Mouse (Mus musculus) CH12.LX (cell line): ENCODE data around the gene Gm20388. TPM values are rescaled to one million over a fixed set of nuclear protein-coding genes. Genes with fewer than 3 reads are reported as not detected.

Experiments
- DNase-seq: peaks from one replicate; pipeline ENCODE4 v3.0.0-alpha.2; 2013; ENCODE audit errors: extremely low read depth
- H3K27ac ChIP-seq: 2 replicates; pipeline ENCODE4 v1.5.1; 2012; ENCODE audit warnings: low read depth, mild to moderate bottlenecking, control low read depth, moderate library complexity; ENCODE audit not compliant: insufficient read depth
- H3K27me3 ChIP-seq: replicated peaks from 2 replicates; pipeline ENCODE3; 2012; ENCODE audit warnings: inconsistent platforms
- H3K36me3 ChIP-seq, 2 experiments: replicated peaks in 1 of 2; 2 replicates each; pipeline versions ENCODE3 to v1.6.1; 2012; ENCODE audit warnings: inconsistent platforms in 1 of 2, low read length in 1 of 2, mild to moderate bottlenecking in 1 of 2, mixed read lengths in 1 of 2, moderate library complexity in 1 of 2; ENCODE audit not compliant: control insufficient read depth in 1 of 2, insufficient read depth in 1 of 2
- H3K4me1 ChIP-seq, 2 experiments: 2 replicates each; pipeline ENCODE4 v1.6.1; 2012; ENCODE audit warnings: inconsistent platforms in 1 of 2, moderate library complexity in 1 of 2; ENCODE audit not compliant: insufficient read depth in 2 of 2, control insufficient read depth in 1 of 2
- H3K4me2 ChIP-seq: 2 replicates; pipeline ENCODE4 v1.6.1; 2012; ENCODE audit warnings: low read depth, mild to moderate bottlenecking, control low read depth; ENCODE audit not compliant: poor library complexity, insufficient read depth, severe bottlenecking
- H3K4me3 ChIP-seq, 3 experiments: fragments of 150-350 bp in 1 of 3; sonication (generic) in 1 of 3; replicated peaks in 1 of 3; 2 replicates each; pipeline versions ENCODE3 to v1.5.1; 2011 to 2012; ENCODE audit warnings: low read depth in 2 of 3, low read length in 2 of 3, mild to moderate bottlenecking in 2 of 3, moderate library complexity in 2 of 3, control low read depth in 1 of 3, improper control_type of control experiment in 1 of 3, inconsistent platforms in 1 of 3, mixed read lengths in 1 of 3; ENCODE audit not compliant: poor library complexity in 1 of 3
- H3K79me2 ChIP-seq: replicated peaks from 2 replicates; pipeline ENCODE4 v1.6.1; 2012; ENCODE audit warnings: mild to moderate bottlenecking, moderate library complexity; ENCODE audit not compliant: control insufficient read depth, poor library complexity, insufficient read depth, severe bottlenecking; ENCODE audit errors: extremely low read depth
- H3K9ac ChIP-seq: 2 replicates; pipeline ENCODE4 v1.6.1; 2012; ENCODE audit warnings: low read depth, mild to moderate bottlenecking, control low read depth, moderate library complexity; ENCODE audit not compliant: insufficient read depth
- H3K9me3 ChIP-seq: replicated peaks from 2 replicates; pipeline ENCODE3; 2012; ENCODE audit warnings: low read length, inconsistent platforms, mixed read lengths
- BHLHE40 ChIP-seq: IDR thresholded peaks from 2 replicates; pipeline ENCODE4 v1.6.1; 2011; ENCODE audit warnings: mild to moderate bottlenecking, low read depth, low read length, improper control_type of control experiment
- CHD2 ChIP-seq: IDR thresholded peaks from 2 replicates; pipeline ENCODE4 v1.6.1; 2011; ENCODE audit warnings: low read length, improper control_type of control experiment
- CTCF ChIP-seq, 2 experiments: IDR thresholded peaks in 1 of 2; conservative IDR thresholded peaks in 1 of 2; 2 replicates each; pipeline ENCODE4 v1.5.1; 2011 to 2012; ENCODE audit warnings: low read depth in 2 of 2, low read length in 2 of 2, improper control_type of control experiment in 1 of 2, inconsistent platforms in 1 of 2, mild to moderate bottlenecking in 1 of 2, moderate library complexity in 1 of 2
- E2F4 ChIP-seq: IDR thresholded peaks from 2 replicates; pipeline ENCODE4 v1.6.1; 2011; ENCODE audit warnings: low read depth, low read length, improper control_type of control experiment; ENCODE audit not compliant: insufficient replicate concordance
- ELF1 ChIP-seq: IDR thresholded peaks from 2 replicates; pipeline ENCODE4 v1.6.1; 2014; ENCODE audit warnings: low read depth, mild to moderate bottlenecking, inconsistent platforms, low read length, improper control_type of control experiment
- EP300 ChIP-seq: IDR thresholded peaks from 2 replicates; pipeline ENCODE4 v1.6.1; 2011; ENCODE audit warnings: low read length, improper control_type of control experiment
- ETS1 ChIP-seq: conservative IDR thresholded peaks from 2 replicates; pipeline ENCODE4 v1.6.1; 2012; ENCODE audit warnings: low read depth, mild to moderate bottlenecking, inconsistent platforms, low read length, improper control_type of control experiment, moderate library complexity
- GABPA ChIP-seq: IDR thresholded peaks from 2 replicates; pipeline ENCODE4 v1.6.1; 2012; ENCODE audit warnings: low read depth, low read length, improper control_type of control experiment, inconsistent platforms; ENCODE audit not compliant: insufficient replicate concordance
- HCFC1 ChIP-seq: IDR thresholded peaks from 2 replicates; pipeline ENCODE4 v1.6.1; 2012; ENCODE audit warnings: low read depth, mild to moderate bottlenecking, inconsistent platforms, low read length, improper control_type of control experiment
- IRF4 ChIP-seq: IDR thresholded peaks from 2 replicates; pipeline ENCODE4 v1.6.1; 2014; ENCODE audit warnings: low read depth, mild to moderate bottlenecking, inconsistent platforms, low read length, improper control_type of control experiment
- JUND ChIP-seq: conservative IDR thresholded peaks from 2 replicates; pipeline ENCODE4 v1.6.1; 2011; ENCODE audit warnings: low read depth, low read length, improper control_type of control experiment
- KAT2A ChIP-seq: IDR thresholded peaks from 2 replicates; pipeline ENCODE4 v1.6.1; 2012; ENCODE audit warnings: low read length, improper control_type of control experiment, inconsistent platforms; ENCODE audit not compliant: insufficient replicate concordance
- MAX ChIP-seq: IDR thresholded peaks from 2 replicates; pipeline ENCODE4 v1.6.1; 2011; ENCODE audit warnings: low read length, improper control_type of control experiment
- MAZ ChIP-seq: IDR thresholded peaks from 2 replicates; pipeline ENCODE4 v1.6.1; 2012; ENCODE audit warnings: low read depth, mild to moderate bottlenecking, inconsistent platforms, low read length, improper control_type of control experiment, moderate library complexity
- MEF2A ChIP-seq: IDR thresholded peaks from 2 replicates; pipeline ENCODE4 v1.6.1; 2014; ENCODE audit warnings: low read depth, mild to moderate bottlenecking, inconsistent platforms, low read length, improper control_type of control experiment, borderline replicate concordance
- MXI1 ChIP-seq: IDR thresholded peaks from 2 replicates; pipeline ENCODE4 v1.6.1; 2011; ENCODE audit warnings: mild to moderate bottlenecking, low read depth, low read length, improper control_type of control experiment
- MYC ChIP-seq: IDR thresholded peaks from 2 replicates; pipeline ENCODE4 v1.6.1; 2011; ENCODE audit warnings: low read depth, mild to moderate bottlenecking, improper control_type of control experiment, low read length
- NRF1 ChIP-seq: IDR thresholded peaks from 2 replicates; pipeline ENCODE4 v1.6.1; 2014; ENCODE audit warnings: low read depth, mild to moderate bottlenecking, inconsistent platforms, low read length, improper control_type of control experiment, moderate library complexity
- POLR2A ChIP-seq: IDR thresholded peaks from 2 replicates; pipeline ENCODE4 v1.6.1; 2011; ENCODE audit warnings: low read depth, mild to moderate bottlenecking, improper control_type of control experiment, low read length
- POLR2AphosphoS2 ChIP-seq: IDR thresholded peaks from 2 replicates; pipeline ENCODE4 v1.6.1; 2011; ENCODE audit warnings: low read depth, low read length, improper control_type of control experiment
- SIN3A ChIP-seq: IDR thresholded peaks from 2 replicates; pipeline ENCODE4 v1.6.1; 2012; ENCODE audit warnings: low read length, improper control_type of control experiment, inconsistent platforms
- SMC3 ChIP-seq: IDR thresholded peaks from 2 replicates; pipeline ENCODE4 v1.6.1; 2011; ENCODE audit warnings: low read depth, low read length, improper control_type of control experiment
- TBP ChIP-seq: conservative IDR thresholded peaks from 2 replicates; pipeline ENCODE4 v1.6.1; 2011; ENCODE audit warnings: low read depth, low read length, improper control_type of control experiment
- TCF12 ChIP-seq: IDR thresholded peaks from 2 replicates; pipeline ENCODE4 v1.6.1; 2014; ENCODE audit warnings: low read depth, mild to moderate bottlenecking, inconsistent platforms, low read length, improper control_type of control experiment
- UBTF ChIP-seq: IDR thresholded peaks from 2 replicates; pipeline ENCODE4 v1.6.1; 2012; ENCODE audit warnings: low read depth, mild to moderate bottlenecking, inconsistent platforms, low read length, improper control_type of control experiment, moderate library complexity
- USF2 ChIP-seq: conservative IDR thresholded peaks from 2 replicates; pipeline ENCODE4 v1.6.1; 2011; ENCODE audit warnings: low read depth, low read length, improper control_type of control experiment
- ZC3H11A ChIP-seq: IDR thresholded peaks from 2 replicates; pipeline ENCODE4 v1.6.1; 2012; ENCODE audit warnings: low read depth, mild to moderate bottlenecking, inconsistent platforms, low read length, improper control_type of control experiment
- ZKSCAN1 ChIP-seq: IDR thresholded peaks from 2 replicates; pipeline ENCODE4 v1.6.1; 2012; ENCODE audit warnings: low read depth, inconsistent platforms, low read length, improper control_type of control experiment, borderline replicate concordance
- ZNF384 ChIP-seq: IDR thresholded peaks from 2 replicates; pipeline ENCODE4 v1.6.1; 2012; ENCODE audit warnings: low read depth, low read length, improper control_type of control experiment, inconsistent platforms
- dilution Hi-C: fragments of 300-500 bp; cut with MboI; formaldehyde crosslinking; loops from 2 replicates; pipeline ENCODE4 v1.14.3; 2020; ENCODE audit warnings: low sequenced_read_pairs; ENCODE audit not compliant: extremely low pct_unique_long_range_greater_than_20kb, extremely low pct_ligation_motif_present
- in situ Hi-C: fragments of 300-500 bp; cut with MboI; formaldehyde crosslinking; loops from 3 replicates; pipeline ENCODE4 v1.14.3; 2019; ENCODE audit warnings: low sequenced_read_pairs, low pct_ligation_motif_present, low pct_unique_long_range_greater_than_20kb, mixed read lengths
- polyA plus RNA-seq: library from polyadenylated mRNA; unstranded; fragments of >175 nt; gene quantifications from 2 replicates; pipeline ENCODE4 v1.2.1, GENCODE M21; 2012; ENCODE audit warnings: low read depth; ENCODE audit not compliant: insufficient read length
- total RNA-seq, 2 experiments: library from RNA; depleted of rRNA; stranded (reverse); fragments of 300-350 nt in 1 of 2; fragments of >200 nt in 1 of 2; gene quantifications; 2 replicates each; pipeline ENCODE4 v1.2.3; 2012 to 2014

The Gm20388 gene
- total and polyA plus RNA-seq, 3 experiments: 14.8 to 26.3 (median 22.2) TPM

DNA sequence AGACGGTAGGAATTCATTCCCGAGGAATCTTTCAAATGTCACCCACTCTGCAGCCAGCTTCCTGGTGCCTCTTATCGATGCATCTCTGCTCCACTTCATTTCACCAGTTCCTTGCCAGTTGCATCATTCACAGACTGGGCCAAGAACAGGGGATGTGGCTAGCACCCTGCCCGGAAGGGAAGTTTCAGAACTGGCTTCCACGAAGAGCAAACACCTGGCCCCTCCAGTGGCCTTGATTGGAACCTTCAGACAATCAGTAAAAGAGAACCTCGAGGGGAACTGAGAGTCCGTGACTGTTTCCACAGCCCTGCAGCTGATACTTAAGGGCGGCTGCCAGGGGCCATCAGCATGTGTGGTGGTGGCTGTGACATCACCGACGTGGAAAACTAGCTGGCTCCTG, 1937.9 kb downstream of the Gm20388 start (continued):
- TF ChIP-seq ZNF384 (no peak), HCFC1 (peak; percentile 50), MXI1 (peak; percentile 71), MAX (peak; percentile 71; the same call in 1 of the 2 replicates), E2F4 (0 out of 2 replicates have a peak, but pooled peaks have one; percentile 7), KAT2A (0 out of 2 replicates have a peak, but pooled peaks have one; percentile 65), MEF2A (no peak; the same call in 1 of the 2 replicates), ZC3H11A (no peak), NRF1 (no peak; the same call in 1 of the 2 replicates), GABPA (no peak), TCF12 (peak; percentile 98), JUND (peak; percentile 84), SMC3 (peak; percentile 34), BHLHE40 (peak; percentile 96), UBTF (peak; percentile 76; the same call in 1 of the 2 replicates)
- TF ChIP-seq, all 38 proteins: peak for 25

DNA sequence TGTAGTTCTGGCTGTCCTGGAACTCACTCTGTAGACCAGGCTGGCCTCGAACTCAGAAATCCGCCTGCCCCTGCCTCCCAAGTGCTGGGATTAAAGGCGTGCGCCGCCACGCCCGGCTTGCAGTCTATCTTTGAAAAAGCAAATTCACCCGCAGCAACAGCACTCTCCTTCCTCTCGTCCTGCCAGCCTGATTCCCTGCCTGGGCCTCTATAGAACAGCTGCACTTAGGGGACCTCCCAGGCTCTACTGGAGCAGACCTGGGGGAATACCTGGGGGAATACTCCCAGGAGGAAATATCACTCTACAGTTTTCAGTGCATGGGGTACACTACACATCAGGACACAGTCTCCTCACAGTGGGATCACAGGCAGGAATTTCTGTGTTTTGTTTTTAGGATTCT, 1938.7 kb downstream of the Gm20388 start:
- dilution Hi-C loops (no loop called here), in situ Hi-C loops (no loop called here)
- Histone ChIP-seq H3K4me2 (no peak overlapping the region), H3K9ac (peak overlapping the region; percentile 92), H3K27me3 (no peaks in the 10 kb centered on the region), H3K4me3 (no peak overlapping the region), H3K79me2 (no peaks in the 10 kb centered on the region), H3K36me3 (peaks cover 19 to 23% of the 10 kb centered on the region in 2 experiments), H3K4me1 (peaks cover 34 to 81% of the 10 kb centered on the region in 2 experiments), H3K27ac (peak overlapping the region; percentile 74), H3K9me3 (no peaks in the 10 kb centered on the region)
- DNase-seq: peak; percentile 69
- TF ChIP-seq POLR2AphosphoS2 (no peak), HCFC1 (no peak), MEF2A (peak; percentile 58), MAZ (0 out of 2 replicates have a peak, but pooled peaks have one; percentile 22), TCF12 (peak; percentile 77), BHLHE40 (peak; percentile 60), ETS1 (peak; percentile 82), ZKSCAN1 (no peak), CHD2 (peak; percentile 32; the same call in 1 of the 2 replicates), ELF1 (no peak), IRF4 (peak; percentile 39; the same call in 1 of the 2 replicates), MXI1 (0 out of 2 replicates have a peak, but pooled peaks have one; percentile 6), EP300 (peak; percentile 60; the same call in 1 of the 2 replicates), KAT2A (0 out of 2 replicates have a peak, but pooled peaks have one; percentile 50), TBP (no peak), GABPA (no peak), MYC (no peak), SIN3A (peak; percentile 15; the same call in 1 of the 2 replicates), MAX (no peak), POLR2A (no peak), ZNF384 (peak; percentile 54), CTCF (conservative IDR thresholded peaks at IDR 0.05 in 1 of 2, IDR thresholded peaks at IDR 0.05 in 1 of 2; ENCODE audit: low read depth in 2 of 2, low read length in 2 of 2) (no peak), USF2 (no peak)
